Mouse (Mus musculus) heart, embryonic 11.5 days (tissue): ENCODE data around the gene Sez6. TPM values are rescaled to one million over a fixed set of nuclear protein-coding genes. Genes with fewer than 3 reads are reported as not detected.

Source experiments
- ATAC-seq: fragments of 200-750 bp; cut with Nextera tagmentation; replicated peaks from 2 replicates; pipeline ENCODE4 v1.8.0; 2017; ENCODE audit warnings: moderate library complexity; ENCODE audit not compliant: insufficient number of reproducible peaks, low FRiP score, low TSS enrichment
- H3K27ac ChIP-seq: fragments of 300-500 bp; sonication (generic); 2 replicates; pipeline ENCODE4 v1.5.1; 2014; ENCODE audit warnings: mild to moderate bottlenecking, low read depth, low read length
- H3K27me3 ChIP-seq: fragments of 300-500 bp; sonication (generic); 2 replicates; pipeline ENCODE4 v1.6.1; 2014; ENCODE audit warnings: mild to moderate bottlenecking, low read length, mixed read lengths; ENCODE audit not compliant: control insufficient read depth, insufficient read depth
- H3K36me3 ChIP-seq: fragments of 300-500 bp; sonication (generic); 2 replicates; pipeline ENCODE4 v1.6.1; 2014; ENCODE audit warnings: mild to moderate bottlenecking, low read length, moderate library complexity, mixed read lengths; ENCODE audit not compliant: control insufficient read depth, insufficient read depth
- H3K4me1 ChIP-seq: fragments of 300-500 bp; sonication (generic); 2 replicates; pipeline ENCODE4 v1.6.1; 2014; ENCODE audit warnings: low read length; ENCODE audit not compliant: control insufficient read depth, insufficient read depth
- H3K4me2 ChIP-seq: fragments of 300-500 bp; sonication (generic); 2 replicates; pipeline ENCODE4 v1.6.1; 2014; ENCODE audit warnings: mild to moderate bottlenecking, moderate library complexity
- H3K4me3 ChIP-seq: fragments of 300-500 bp; sonication (generic); 2 replicates; pipeline ENCODE4 v1.5.1; 2014; ENCODE audit warnings: low read depth, low read length
- H3K9ac ChIP-seq: fragments of 300-500 bp; sonication (generic); 2 replicates; pipeline ENCODE4 v1.6.1; 2014; ENCODE audit warnings: mild to moderate bottlenecking, low read depth, low read length, moderate library complexity
- H3K9me3 ChIP-seq: fragments of 300-500 bp; sonication (generic); replicated peaks from 2 replicates; pipeline ENCODE4 v1.6.1; 2016; ENCODE audit warnings: low read length; ENCODE audit not compliant: control insufficient read depth
- WGBS: fragments of 180-500 bp; shearing (Covaris S2); extraction: QIAGEN DNeasy Blood & Tissue Kit; methylation state at CpG from one replicate; pipeline ENCODE4 v1.1.7; 2014; ENCODE audit not compliant: insufficient replicate concordance; 5-methylcytosine and 5-hydroxymethylcytosine counted together
- polyA plus RNA-seq: library from polyadenylated mRNA; unstranded; fragments of >200 nt; fragmentation: Nextera tagmentation; extraction: Ambion mirVana; gene quantifications from 2 replicates; pipeline ENCODE4 v1.2.1, GENCODE M21; 2014

The Sez6 gene
- 0.09 TPM in 1 of 2 replicates, not detected in the other for polyA plus RNA-seq

DNA sequence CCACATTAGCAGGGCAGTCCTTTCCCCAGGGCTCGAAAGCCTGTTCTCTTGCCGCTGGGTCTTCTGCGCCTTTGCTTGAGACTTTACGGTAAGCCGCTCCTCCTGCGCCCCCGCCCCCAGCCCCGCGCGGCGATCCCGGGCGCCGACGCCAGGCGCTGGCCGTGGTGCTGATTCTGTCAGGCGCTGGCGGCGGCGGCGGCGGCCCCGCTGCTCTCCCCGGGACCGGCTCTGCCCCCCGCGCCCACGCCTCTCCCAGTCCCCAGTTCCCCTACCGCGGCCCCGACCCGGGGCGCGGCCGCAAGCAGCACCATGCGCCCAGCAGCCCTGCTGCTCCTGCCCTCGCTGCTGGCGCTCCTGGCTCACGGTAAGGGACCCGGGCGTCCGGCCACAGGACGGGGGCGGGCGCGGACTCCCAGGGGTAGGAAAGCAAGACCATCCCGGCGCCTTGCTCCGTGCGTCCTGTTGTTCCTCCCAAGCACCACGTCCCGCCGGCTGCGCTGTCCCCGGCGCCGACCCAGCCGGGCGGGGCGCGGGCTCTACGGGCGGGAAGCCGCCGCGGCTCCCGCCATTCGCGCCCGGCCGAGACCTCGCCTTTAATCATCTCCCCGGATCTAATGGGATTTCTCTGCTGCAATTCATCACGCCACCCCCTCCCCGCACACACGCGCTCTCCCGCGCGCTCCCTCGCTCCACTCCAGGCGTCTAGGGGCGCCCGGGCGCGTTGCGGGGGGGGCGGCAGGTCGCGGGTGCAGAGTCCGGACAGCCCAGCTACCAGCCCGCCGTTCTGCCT, at the start of gene Sez6:
Gene Sez6 (plus strand): TSS at position 50 of the 790 bp plus-strand sequence.
- H3K27me3 ChIP-seq = peaks cover 69% of the 10 kb centered on the region
- under 1% methylated on average over 75 of the region's 94 CpGs for WGBS
- H3K4me3 ChIP-seq = peak within 1 kb of the TSS; percentile 50
- no peaks in the 10 kb centered on the region for H3K36me3 ChIP-seq
- H3K4me1 ChIP-seq = peaks cover 9% of the 10 kb centered on the region
- peak within 1 kb of the TSS; percentile 95 for H3K4me2 ChIP-seq
- H3K27ac ChIP-seq = no peak within 1 kb of the TSS
- no peaks in the 10 kb centered on the region for H3K9me3 ChIP-seq
- no peak within 1 kb of the TSS for H3K9ac ChIP-seq
- peak; percentile 61 for ATAC-seq

DNA sequence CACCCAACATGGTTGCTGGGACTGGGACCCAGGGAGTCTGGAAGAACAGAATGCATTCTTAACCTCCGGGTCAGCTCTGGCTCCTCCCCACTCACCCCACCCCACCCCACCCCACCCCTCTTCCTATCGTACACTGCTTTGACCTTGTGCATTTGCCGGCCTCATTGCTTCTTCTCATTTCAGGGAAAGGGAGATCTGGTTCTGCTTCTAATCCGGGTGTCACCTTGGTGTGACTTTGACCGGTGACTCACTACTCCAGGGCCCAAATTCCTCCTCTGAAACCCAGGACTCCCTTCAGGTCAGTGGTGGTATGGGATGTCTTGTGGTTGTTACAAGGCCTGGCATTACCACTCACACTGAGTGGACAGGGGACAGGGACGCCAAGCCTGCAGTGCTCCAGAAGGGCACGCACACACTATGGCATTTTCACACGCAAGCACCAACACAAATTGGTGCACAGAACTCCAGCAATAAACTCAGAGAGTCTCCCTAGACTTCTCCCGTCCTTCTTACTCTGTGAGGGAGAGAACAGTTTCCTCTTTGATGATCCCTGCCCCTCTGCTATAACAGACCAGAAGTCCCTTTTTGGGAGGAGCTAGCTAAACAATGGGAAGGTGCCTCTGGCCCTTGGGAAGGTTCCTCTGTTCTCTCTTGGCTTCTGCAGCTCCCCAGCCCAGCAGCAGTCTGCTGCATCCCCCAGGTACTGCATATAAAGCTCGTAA, 45.9 kb upstream of the Sez6 start:
- WGBS = 33% methylated on average over 10 of the region's 10 CpGs

DNA sequence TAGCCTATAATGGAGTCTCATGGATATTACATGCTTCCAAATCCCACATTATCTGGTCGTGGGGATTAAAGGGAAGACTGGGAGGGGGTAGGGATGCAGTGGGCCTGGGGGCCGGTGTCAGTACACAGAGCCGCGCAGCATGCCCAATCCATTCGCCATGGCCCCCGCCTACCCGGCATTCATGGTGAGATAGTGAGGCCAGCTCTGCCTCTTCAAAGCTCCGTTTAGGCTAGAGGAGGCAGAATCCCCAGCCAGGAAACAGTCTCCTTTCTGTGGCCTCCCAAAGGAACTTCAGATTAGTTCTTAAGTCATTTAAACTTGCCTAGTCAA, 45.4 kb upstream of the Sez6 start:
- ATAC-seq = no peak
- H3K9me3 ChIP-seq = no peaks in the 10 kb centered on the region
- no peaks in the 10 kb centered on the region for H3K36me3 ChIP-seq
- whole genome bisulfite sequencing = 37% methylated on average over 8 of the region's 8 CpGs
- peaks cover 36% of the 10 kb centered on the region for H3K4me1 ChIP-seq
- peak overlapping the region; percentile 6; the same call in 1 of the 2 replicates for H3K4me3 ChIP-seq
- H3K27ac ChIP-seq = peak overlapping the region; percentile 77
- H3K4me2 ChIP-seq = peak overlapping the region; percentile 42
- H3K9ac ChIP-seq = peak overlapping the region; percentile 34; the same call in 1 of the 2 replicates
- H3K27me3 ChIP-seq = no peaks in the 10 kb centered on the region

More for the DNA sequence above, 45.9 kb upstream of the Sez6 start:
- Histone ChIP-seq H3K4me3 (peak overlapping the region; percentile 6; the same call in 1 of the 2 replicates), H3K4me2 (peak overlapping the region; percentile 42), H3K9me3 (no peaks in the 10 kb centered on the region), H3K27me3 (no peaks in the 10 kb centered on the region), H3K4me1 (peaks cover 36% of the 10 kb centered on the region), H3K9ac (peak overlapping the region; percentile 29; the same call in 1 of the 2 replicates), H3K27ac (peak overlapping the region; percentile 77), H3K36me3 (no peaks in the 10 kb centered on the region)
- ATAC-seq = peak; percentile 47

DNA sequence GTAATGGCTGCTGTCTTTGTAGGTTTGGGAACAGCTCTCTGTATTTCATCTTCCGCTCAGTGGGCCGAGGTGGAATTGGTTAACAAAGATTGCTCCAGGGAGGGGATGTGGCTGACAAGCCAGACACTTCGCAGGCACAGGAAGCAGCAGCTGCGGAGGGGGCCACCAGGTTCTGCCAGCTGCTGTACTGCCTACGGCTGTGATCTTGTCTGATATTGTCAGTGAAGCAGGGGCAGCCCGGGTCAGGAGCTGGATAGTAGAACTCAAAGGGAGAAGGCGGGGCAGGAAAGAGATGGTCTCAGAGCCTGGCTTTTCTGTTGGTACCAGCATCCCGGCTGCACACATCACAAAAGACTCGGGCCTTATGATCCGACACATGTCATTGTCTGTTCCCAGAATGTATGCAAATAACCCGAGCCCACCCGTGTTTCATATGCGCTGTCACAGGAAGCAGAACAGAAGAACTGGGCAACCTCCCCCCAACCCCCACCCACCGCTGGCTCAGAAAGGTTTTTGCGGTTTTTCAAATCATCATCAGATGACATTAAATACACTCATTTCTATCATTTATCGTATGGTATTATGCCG, 43.1 kb upstream of the Sez6 start:
- peak overlapping the region; percentile 46 for H3K4me2 ChIP-seq
- WGBS = 41% methylated on average over 17 of the region's 17 CpGs
- H3K9ac ChIP-seq = no peak overlapping the region
- H3K36me3 ChIP-seq = no peaks in the 10 kb centered on the region
- no peak; the same call in 1 of the 2 replicates for ATAC-seq
- peak overlapping the region; percentile 41; the same call in 1 of the 2 replicates for H3K27ac ChIP-seq
- no peak overlapping the region for H3K4me3 ChIP-seq
- peaks cover 36% of the 10 kb centered on the region for H3K4me1 ChIP-seq
- no peaks in the 10 kb centered on the region for H3K27me3 ChIP-seq
- H3K9me3 ChIP-seq = no peaks in the 10 kb centered on the region

DNA sequence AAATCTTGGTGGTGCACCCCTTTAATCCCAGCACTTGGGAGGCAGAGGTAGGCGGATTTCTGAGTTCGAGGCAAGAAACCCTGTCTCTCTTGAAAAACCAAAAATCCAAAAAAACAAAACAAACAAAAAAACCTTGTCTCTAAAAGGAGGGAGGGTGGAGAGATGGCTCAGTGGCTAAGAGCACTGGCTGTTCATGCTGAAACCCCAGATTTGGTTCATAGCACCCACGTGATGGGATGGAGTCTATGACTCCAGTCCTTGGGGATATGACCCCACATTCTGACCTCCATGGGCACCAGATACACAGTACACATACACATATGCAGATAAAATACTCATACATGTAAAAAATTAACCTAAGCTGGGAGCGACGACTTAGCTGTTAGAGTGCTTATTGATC, 41.8 kb upstream of the Sez6 start:
- no peak for ATAC-seq
- H3K4me3 ChIP-seq = no peak overlapping the region
- H3K36me3 ChIP-seq = no peaks in the 10 kb centered on the region
- no peak overlapping the region for H3K9ac ChIP-seq
- no peak overlapping the region for H3K27ac ChIP-seq
- peaks cover 50% of the 10 kb centered on the region for H3K4me1 ChIP-seq
- WGBS = 82% methylated on average over 5 of the region's 5 CpGs
- no peaks in the 10 kb centered on the region for H3K9me3 ChIP-seq
- H3K4me2 ChIP-seq = no peak overlapping the region
- no peaks in the 10 kb centered on the region for H3K27me3 ChIP-seq

DNA sequence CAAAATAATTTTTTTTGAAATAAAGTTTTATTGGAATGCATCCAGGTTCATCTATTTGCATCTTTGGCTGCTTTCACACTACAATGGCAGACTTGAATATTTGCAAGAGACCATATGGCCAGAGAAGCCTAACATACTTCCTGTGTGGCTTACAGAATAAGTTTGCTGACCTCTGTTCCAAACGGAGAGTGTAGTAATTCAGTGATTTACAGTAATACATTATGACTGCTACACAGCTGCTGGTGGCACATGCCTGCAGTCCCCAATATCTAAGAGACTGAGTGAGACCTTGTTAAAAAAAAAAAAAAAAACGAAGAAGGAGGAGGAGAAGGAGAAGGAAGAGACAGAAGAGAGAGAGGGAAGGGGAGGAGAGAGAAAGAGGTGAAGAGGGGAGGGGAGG, 41.1 kb upstream of the Sez6 start:
- Histone ChIP-seq H3K27ac (no peak overlapping the region), H3K9me3 (no peaks in the 10 kb centered on the region), H3K4me1 (peaks cover 50% of the 10 kb centered on the region), H3K9ac (no peak overlapping the region), H3K27me3 (no peaks in the 10 kb centered on the region), H3K36me3 (no peaks in the 10 kb centered on the region), H3K4me2 (no peak overlapping the region), H3K4me3 (no peak overlapping the region)
- 44% methylated on average over 1 of the region's 2 CpGs for WGBS
- no peak for ATAC-seq

DNA sequence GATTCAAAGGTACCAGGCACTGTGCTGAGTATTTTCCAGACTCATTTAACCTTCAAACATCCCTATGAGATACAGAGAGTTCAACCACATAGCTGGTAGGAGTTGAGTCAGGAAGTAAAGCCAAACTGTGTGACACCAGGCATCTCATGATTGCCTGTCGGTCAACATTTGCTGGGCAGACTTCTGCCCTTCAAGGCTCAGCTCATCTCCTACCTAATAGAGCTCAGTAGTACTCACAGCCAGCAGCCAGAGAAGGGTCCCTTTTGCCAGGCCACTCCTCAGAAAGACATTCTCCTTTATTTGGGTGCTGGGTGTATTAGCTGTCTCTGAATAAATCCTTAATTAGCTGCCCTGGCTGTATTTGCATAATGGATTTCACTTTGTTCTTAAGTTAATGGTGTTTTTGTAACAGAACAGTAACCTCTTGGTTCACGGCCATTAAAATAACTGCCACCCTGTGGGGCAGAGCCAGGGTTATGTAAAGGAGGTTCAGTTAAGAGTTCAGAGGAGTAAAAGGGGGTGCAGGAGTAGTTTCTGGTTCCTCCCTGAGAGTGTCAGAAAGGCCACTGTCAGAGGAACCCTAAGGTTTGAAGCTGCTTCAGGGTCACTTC, 39.8 kb upstream of the Sez6 start:
- no peak overlapping the region for H3K9ac ChIP-seq
- 62% methylated on average over 2 of the region's 2 CpGs for WGBS
- no peak for ATAC-seq
- H3K36me3 ChIP-seq = no peaks in the 10 kb centered on the region
- no peak overlapping the region for H3K27ac ChIP-seq
- H3K9me3 ChIP-seq = no peaks in the 10 kb centered on the region
- no peak overlapping the region for H3K4me3 ChIP-seq
- peaks cover 37% of the 10 kb centered on the region for H3K4me1 ChIP-seq
- H3K27me3 ChIP-seq = no peaks in the 10 kb centered on the region
- no peak overlapping the region for H3K4me2 ChIP-seq

DNA sequence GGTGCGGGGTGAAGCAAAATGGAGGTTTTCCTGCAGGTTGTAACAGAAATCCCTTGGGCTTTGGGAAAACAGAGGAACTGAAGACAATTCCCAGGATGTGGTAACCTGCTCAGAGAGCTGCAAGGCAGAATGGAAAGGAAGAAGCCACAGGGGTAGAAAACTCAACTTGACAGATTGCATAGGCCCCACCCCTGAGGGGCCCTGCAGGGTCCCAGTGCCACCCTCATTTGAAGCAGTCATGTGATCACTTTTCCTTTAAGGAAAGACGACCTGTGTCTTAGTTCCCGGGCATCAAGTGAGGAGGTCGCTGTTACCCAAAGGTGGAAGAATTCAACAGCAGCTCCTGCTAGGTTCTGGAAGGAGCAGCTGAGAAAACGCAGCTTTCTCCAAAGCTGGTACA, 37.7 kb upstream of the Sez6 start:
- Histone ChIP-seq H3K36me3 (no peaks in the 10 kb centered on the region), H3K27ac (no peak overlapping the region), H3K4me1 (peaks cover 24% of the 10 kb centered on the region), H3K9me3 (no peaks in the 10 kb centered on the region), H3K4me2 (no peak overlapping the region), H3K9ac (no peak overlapping the region), H3K4me3 (no peak overlapping the region), H3K27me3 (peaks cover 16% of the 10 kb centered on the region)
- no peak for ATAC-seq
- 13% methylated on average over 5 of the region's 5 CpGs for WGBS
